ENCODE assay signal across 8 mouse cellular contexts in the genomic region with DNA sequence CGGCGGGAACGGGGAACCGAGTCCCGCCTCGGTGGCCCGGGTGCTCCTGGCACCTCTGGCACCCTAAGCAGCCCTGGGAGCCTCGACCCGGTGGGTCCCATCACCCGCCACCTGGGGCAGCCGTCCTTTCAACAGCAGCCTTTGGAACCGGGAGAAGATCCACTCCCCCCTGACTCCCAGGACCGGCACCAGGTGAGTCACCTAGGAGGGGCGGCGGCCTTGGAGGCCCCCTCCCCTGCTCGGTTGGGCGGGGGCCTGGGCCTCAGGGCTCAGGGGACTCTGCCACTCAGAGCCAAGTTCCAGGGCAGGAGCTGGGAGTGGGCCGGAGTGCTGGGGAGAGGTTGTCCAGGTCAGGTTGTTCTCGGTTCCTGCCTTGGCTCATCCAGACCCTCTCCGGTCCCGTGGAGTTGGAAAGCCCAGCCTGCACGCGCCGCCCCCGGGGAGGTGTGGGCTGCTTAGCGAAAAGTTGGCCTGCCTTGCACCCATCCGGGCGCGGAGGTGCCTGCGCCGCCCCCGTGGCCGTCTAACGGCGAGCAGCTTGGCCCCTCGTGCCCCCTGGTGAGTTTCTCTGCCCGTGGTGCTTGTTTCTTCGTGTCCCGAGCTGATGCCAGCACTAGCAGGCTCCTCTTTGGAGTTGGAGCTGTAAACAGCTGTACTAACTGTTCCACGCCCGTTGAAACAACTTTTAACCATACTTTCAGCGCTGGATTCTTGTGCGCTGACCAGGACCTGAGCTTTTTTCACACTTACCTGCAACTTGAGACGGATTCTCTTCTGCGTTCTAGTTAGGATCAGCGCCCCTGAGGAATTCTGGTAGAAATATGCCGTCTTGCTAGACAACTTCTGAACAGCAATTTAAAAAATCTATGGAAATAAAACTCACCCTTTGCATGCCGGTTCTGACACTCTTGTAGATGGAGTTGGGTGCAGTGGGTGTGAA. TPM values are rescaled to one million over a fixed set of nuclear protein-coding genes. Genes with fewer than 3 reads are reported as not detected.
DNase-seq lines count a peak whose midpoint lies in the region; ATAC-seq and TF ChIP-seq lines count a peak whose summit lies in the region.

No protein-coding gene starts in this region.

- DNase-seq in spleen, adult 12 weeks (ENCODE audit: low spot score) = peak; percentile 2
- no peak for DNase-seq in spleen, postnatal 36 days (ENCODE audit: low spot score in 2 of 2)
- peak; percentile 90 for DNase-seq in heart, adult 11 months
- DNase-seq in neural tube, embryonic 11.5 days (ENCODE audit: low spot score) = peak; percentile 14
- peak; percentile 10 for DNase-seq in urinary bladder, postnatal 25 days (ENCODE audit: low spot score)

- peak overlapping the region; percentile 88 for H3K4me3 ChIP-seq in cortical plate, adult 2 months (ENCODE audit: insufficient read depth, low read length)
- peak overlapping the region; percentile 58 for H3K4me3 ChIP-seq in intestine, embryonic 16.5 days (ENCODE audit: low read length)
- H3K4me3 ChIP-seq in liver, embryonic 15.5 days (replicated peaks) = peak overlapping the region; percentile 57
- peak overlapping the region; percentile 49 for H3K4me3 ChIP-seq in neural tube, embryonic 11.5 days (ENCODE audit: low read depth, low read length)

- no peaks in the 10 kb centered on the region for H3K27me3 ChIP-seq in intestine, embryonic 16.5 days (replicated peaks; ENCODE audit: control insufficient read depth, insufficient read depth, low read length)
- peaks cover 16% of the 10 kb centered on the region for H3K27me3 ChIP-seq in liver, embryonic 15.5 days
- H3K27me3 ChIP-seq in neural tube, embryonic 11.5 days (ENCODE audit: control insufficient read depth, insufficient read depth, low read length) = no peaks in the 10 kb centered on the region

- no peaks in the 10 kb centered on the region for H3K36me3 ChIP-seq in intestine, embryonic 16.5 days (ENCODE audit: control insufficient read depth, insufficient read depth, low read length)
- no peaks in the 10 kb centered on the region for H3K36me3 ChIP-seq in liver, embryonic 15.5 days (replicated peaks)
- H3K36me3 ChIP-seq in neural tube, embryonic 11.5 days (ENCODE audit: control insufficient read depth, insufficient read depth, low read length) = no peaks in the 10 kb centered on the region

- H3K27ac ChIP-seq in cortical plate, adult 2 months (ENCODE audit: insufficient read depth, low read length) = no peak overlapping the region
- H3K27ac ChIP-seq in intestine, embryonic 16.5 days (ENCODE audit: low read length) = no peak overlapping the region
- H3K27ac ChIP-seq in liver, embryonic 15.5 days (replicated peaks) = no peak overlapping the region
- no peak overlapping the region for H3K27ac ChIP-seq in neural tube, embryonic 11.5 days (ENCODE audit: low read depth, low read length)

- H3K4me1 ChIP-seq in cortical plate, adult 2 months (ENCODE audit: control insufficient read depth, insufficient read depth, low read length) = no peaks in the 10 kb centered on the region
- H3K4me1 ChIP-seq in intestine, embryonic 16.5 days (ENCODE audit: control insufficient read depth, insufficient read depth, low read length) = no peaks in the 10 kb centered on the region
- no peaks in the 10 kb centered on the region for H3K4me1 ChIP-seq in liver, embryonic 15.5 days (replicated peaks)
- H3K4me1 ChIP-seq in neural tube, embryonic 11.5 days (ENCODE audit: control insufficient read depth, insufficient read depth, low read length) = no peaks in the 10 kb centered on the region

- TF ChIP-seq POLR2A in cortical plate, adult 2 months (IDR thresholded peaks at IDR 0.05; ENCODE audit: extremely low read depth, insufficient read depth, low read length) = no peak

- WGBS in intestine, embryonic 16.5 days = 21% methylated on average over 48 of the region's 48 CpGs
- WGBS in liver, embryonic 15.5 days (ENCODE audit: insufficient replicate concordance) = 22% methylated on average over 48 of the region's 48 CpGs
- 22% methylated on average over 40 of the region's 48 CpGs for WGBS in neural tube, embryonic 11.5 days

- peak overlapping the region; percentile 85 for H3K4me2 ChIP-seq in intestine, embryonic 16.5 days (ENCODE audit: low read depth, low read length)
- peak overlapping the region; percentile 79 for H3K4me2 ChIP-seq in liver, embryonic 15.5 days
- H3K4me2 ChIP-seq in neural tube, embryonic 11.5 days (ENCODE audit: low read depth) = peak overlapping the region; percentile 77

- TF ChIP-seq CTCF in cortical plate, adult 2 months (IDR thresholded peaks at IDR 0.05; ENCODE audit: extremely low read depth, insufficient read depth, low read length) = no peak

- peak; percentile 44 for ATAC-seq in intestine, embryonic 16.5 days
- peak; percentile 19 for ATAC-seq in liver, embryonic 15.5 days (ENCODE audit: insufficient read depth)
- peak; percentile 24; the same call in 1 of the 2 replicates for ATAC-seq in neural tube, embryonic 11.5 days (ENCODE audit: insufficient read depth, low FRiP score, low TSS enrichment)

- H3K9ac ChIP-seq in intestine, embryonic 16.5 days (ENCODE audit: low read depth, low read length) = peak overlapping the region; percentile 61
- peak overlapping the region; percentile 46; the same call in 1 of the 2 replicates for H3K9ac ChIP-seq in liver, embryonic 15.5 days
- H3K9ac ChIP-seq in neural tube, embryonic 11.5 days (ENCODE audit: low read length) = peak overlapping the region; percentile 47

- no peaks in the 10 kb centered on the region for H3K9me3 ChIP-seq in intestine, embryonic 16.5 days (ENCODE audit: control insufficient read depth, low read length)
- H3K9me3 ChIP-seq in liver, embryonic 15.5 days (replicated peaks) = no peaks in the 10 kb centered on the region
- H3K9me3 ChIP-seq in neural tube, embryonic 11.5 days (ENCODE audit: control insufficient read depth, low read length) = no peaks in the 10 kb centered on the region

RNA-seq across cellular contexts. Expression of a gene that starts 0.8 kb away (rescaled TPM):
- polyA plus RNA-seq in cortical plate, adult 2 months (2012; rRNA removed) = 3.1 and 3.4 TPM in 2 replicates
- 0.88 and 0.92 TPM in 2 replicates for polyA plus RNA-seq in intestine, embryonic 16.5 days (2015; fragmentation: Nextera tagmentation; extraction: Ambion mirVana)
- polyA plus RNA-seq in liver, embryonic 15.5 days (2015; fragmentation: Nextera tagmentation; extraction: Ambion mirVana) = 0.79 and 0.86 TPM in 2 replicates
- polyA plus RNA-seq in neural tube, embryonic 11.5 days (2014; fragmentation: Nextera tagmentation; extraction: Ambion mirVana) = 2.6 and 3.7 TPM in 2 replicates

Comparison
In these comparisons a context has a peak if more than half of its experiments do, and no peak if none do; other contexts are left out.
1. DNase-seq: peak in spleen, adult 12 weeks (single experiment), heart, adult 11 months (single experiment), neural tube, embryonic 11.5 days (single experiment) and urinary bladder, postnatal 25 days (single experiment); none in spleen, postnatal 36 days (0 of 2).
2. Peak in every context shown above with its lines, with median percentiles within 50 percentile points of each other: H3K4me3 ChIP-seq, ATAC-seq, H3K4me2 ChIP-seq and H3K9ac ChIP-seq.